ENCODE assay signal across 7 mouse cellular contexts in genomic region chr11:4637534-4638234, GRCm38 (mm10). TPM values are rescaled to one million over a fixed set of nuclear protein-coding genes. Genes with fewer than 3 reads are reported as not detected.
DNase-seq lines count a peak whose midpoint lies in the region; ATAC-seq lines count a peak whose summit lies in the region.

Gene Ascc2 (plus strand): TSS chr11:4637747.

- peak; percentile 96 for ATAC-seq in granulocyte monocyte progenitor cell, adult 5-6 weeks (replicated peaks; ENCODE audit: poor library complexity, severe bottlenecking)
- ATAC-seq in midbrain, embryonic 13.5 days = peak; percentile 91

- DNase-seq in adrenal gland, postnatal 10 days = peak; percentile 99
- DNase-seq in embryonic facial prominence, embryonic 10.5 days (ENCODE audit: low spot score) = peak; percentile 98
- peak; percentile 97 for DNase-seq in kidney, adult 11 months
- peak; percentile 99 for DNase-seq in limb, embryonic 10.5 days (ENCODE audit: low spot score)
- peak; percentile 91 for DNase-seq in spleen, adult 12 weeks (ENCODE audit: low spot score)

- peaks cover 21% of the 10 kb centered on the region for H3K36me3 ChIP-seq in embryonic facial prominence, embryonic 10.5 days (replicated peaks)
- peaks cover 27% of the 10 kb centered on the region for H3K36me3 ChIP-seq in limb, embryonic 10.5 days
- H3K36me3 ChIP-seq in midbrain, embryonic 13.5 days = peaks cover 12% of the 10 kb centered on the region; the same call in 1 of the 2 replicates

- peak within 1 kb of the TSS; percentile 79 for H3K4me3 ChIP-seq in embryonic facial prominence, embryonic 10.5 days
- peak within 1 kb of the TSS; percentile 95 for H3K4me3 ChIP-seq in limb, embryonic 10.5 days
- peak within 1 kb of the TSS; percentile 61 for H3K4me3 ChIP-seq in midbrain, embryonic 13.5 days (replicated peaks)

- peak within 1 kb of the TSS; percentile 66 for H3K9ac ChIP-seq in midbrain, embryonic 13.5 days (replicated peaks)

- H3K27ac ChIP-seq in embryonic facial prominence, embryonic 10.5 days (replicated peaks) = peak within 1 kb of the TSS; percentile 83
- H3K27ac ChIP-seq in limb, embryonic 10.5 days = peak within 1 kb of the TSS; percentile 86
- 0 out of 2 replicates have a peak within 1 kb of the TSS, but pooled peaks have one; percentile 2 for H3K27ac ChIP-seq in midbrain, embryonic 13.5 days

- H3K4me1 ChIP-seq in embryonic facial prominence, embryonic 10.5 days = peaks cover 23% of the 10 kb centered on the region
- H3K4me1 ChIP-seq in limb, embryonic 10.5 days = peaks cover 19% of the 10 kb centered on the region
- H3K4me1 ChIP-seq in midbrain, embryonic 13.5 days (replicated peaks) = peaks cover 17% of the 10 kb centered on the region

- no peaks in the 10 kb centered on the region for H3K27me3 ChIP-seq in embryonic facial prominence, embryonic 10.5 days (replicated peaks; ENCODE audit: low read depth, poor library complexity, severe bottlenecking)
- H3K27me3 ChIP-seq in limb, embryonic 10.5 days (ENCODE audit: low read depth, poor library complexity, severe bottlenecking) = no peaks in the 10 kb centered on the region
- no peaks in the 10 kb centered on the region for H3K27me3 ChIP-seq in midbrain, embryonic 13.5 days

- no peaks in the 10 kb centered on the region for H3K9me3 ChIP-seq in embryonic facial prominence, embryonic 10.5 days
- no peaks in the 10 kb centered on the region for H3K9me3 ChIP-seq in limb, embryonic 10.5 days (replicated peaks)
- H3K9me3 ChIP-seq in midbrain, embryonic 13.5 days = no peaks in the 10 kb centered on the region

- H3K4me2 ChIP-seq in midbrain, embryonic 13.5 days (replicated peaks) = peak within 1 kb of the TSS; percentile 76

- under 1% methylated on average over 35 of the region's 35 CpGs for WGBS in embryonic facial prominence, embryonic 10.5 days
- WGBS in limb, embryonic 10.5 days = under 1% methylated on average over 35 of the region's 35 CpGs
- WGBS in midbrain, embryonic 13.5 days = under 1% methylated on average over 35 of the region's 35 CpGs

RNA-seq across cellular contexts. Expression of gene Ascc2, which starts in this region (rescaled TPM):
- 10 to 100 TPM; 26.7 to 27.6 TPM for total RNA-seq in adrenal gland, postnatal 10 days (2021)
- 42.2 and 43.0 TPM in 2 replicates for polyA plus RNA-seq in embryonic facial prominence, embryonic 10.5 days (2016; fragmentation: Nextera tagmentation; extraction: Ambion mirVana)
- 36.3 and 36.4 TPM in 2 replicates for total RNA-seq in granulocyte monocyte progenitor cell, adult 5-6 weeks (2014; fragmentation: Nextera tagmentation)
- 23.1 and 23.7 TPM in 2 replicates for total RNA-seq in granulocyte monocyte progenitor cell, adult 5-6 weeks (2017)
- polyA plus RNA-seq in limb, embryonic 10.5 days (2016; fragmentation: Nextera tagmentation; extraction: Ambion mirVana) = 40.3 and 40.5 TPM in 2 replicates
- 23.1 and 23.8 TPM in 2 replicates for polyA plus RNA-seq in midbrain, embryonic 13.5 days (2015; fragmentation: Nextera tagmentation; extraction: Ambion mirVana)

Comparison
In these comparisons a context has a peak if more than half of its experiments do, and no peak if none do; other contexts are left out.
1. Peak in every context shown above with its lines: DNase-seq, ATAC-seq, H3K4me3 ChIP-seq and H3K27ac ChIP-seq.
2. H3K27ac ChIP-seq: peak in every context shown above with its lines; median percentile 86 in limb, embryonic 10.5 days; 83 in embryonic facial prominence, embryonic 10.5 days; 2 in midbrain, embryonic 13.5 days.